Mouse (Mus musculus): ENCODE data around the gene Ttc34.

GRCm38 (mm10) chr4:154908490-154908889, 71.2 kb downstream of the Ttc34 start:
- TF ChIP-seq CTCF (IDR thresholded peaks at IDR 0.05; ENCODE audit: borderline replicate concordance, insufficient read depth, low read length) (no peak), POLR2A (IDR thresholded peaks at IDR 0.05; ENCODE audit: low read depth, low read length) (no peak)

All from embryonic fibroblast, embryonic 13.5 days (primary cell).